Mouse (Mus musculus) liver (tissue): ENCODE data around the gene Wif1.

Source experiments
- DNase-seq: peaks from one replicate; pipeline ENCODE4 v3.0.0-alpha.2; 2020; ENCODE audit warnings: mixed read lengths

The Wif1 gene

DNA sequence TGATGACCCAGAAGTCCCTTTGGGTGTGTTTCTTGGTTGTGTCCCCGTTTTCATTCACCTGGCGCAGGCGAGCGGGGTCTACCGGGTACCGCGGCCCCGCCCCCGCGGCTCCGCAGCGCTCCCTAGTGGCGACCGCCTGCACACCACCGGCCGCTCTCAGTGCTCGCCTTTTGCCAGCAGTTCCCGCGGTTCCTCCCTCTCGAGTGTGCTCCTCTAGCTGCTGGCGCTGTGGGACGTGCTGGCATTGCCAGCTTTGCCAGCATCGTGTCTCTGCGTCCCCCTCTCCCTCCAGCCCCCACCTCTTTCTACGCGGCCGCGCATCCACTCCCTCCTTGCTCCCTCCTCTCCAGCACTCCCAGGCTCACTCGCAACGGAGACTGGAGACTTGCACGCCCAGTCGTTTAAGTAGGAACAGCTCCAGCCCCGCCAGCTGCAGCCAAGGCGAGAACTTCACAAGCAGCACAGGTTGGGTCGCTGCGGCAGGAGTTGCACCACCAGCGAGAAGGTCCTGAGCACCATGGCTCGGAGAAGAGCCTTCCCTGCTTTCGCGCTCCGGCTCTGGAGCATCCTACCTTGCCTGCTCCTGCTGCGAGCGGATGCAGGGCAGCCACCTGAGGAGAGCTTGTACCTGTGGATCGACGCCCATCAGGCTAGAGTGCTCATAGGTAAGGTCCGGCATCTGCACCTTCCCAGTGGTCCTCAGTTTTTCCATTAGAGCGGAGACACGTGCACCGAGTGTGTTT, at the start of gene Wif1:
Gene Wif1, plus strand, starts transcription at position 135 of the 743 bp plus-strand sequence.
- peak; percentile 74 for DNase-seq

DNA sequence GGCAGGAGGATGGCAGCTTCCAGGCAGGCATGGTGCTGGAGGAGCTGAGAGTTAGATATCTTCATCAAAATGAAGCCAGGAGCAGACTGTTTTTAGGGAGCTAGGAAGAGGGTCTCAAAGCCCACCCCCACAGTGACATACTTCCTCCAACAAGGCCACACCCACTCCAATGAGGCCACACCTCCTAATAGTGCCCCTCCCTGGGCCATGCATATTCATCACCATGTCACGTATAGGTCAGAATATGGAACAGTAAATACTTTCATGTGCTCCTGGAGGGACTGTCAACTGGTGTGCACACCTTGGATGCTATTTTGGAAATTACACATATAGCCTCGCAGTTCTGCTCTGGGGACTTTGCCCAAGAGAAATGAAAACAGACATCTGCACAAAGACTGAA, 31.6 kb upstream of the Wif1 start:
- DNase-seq = no peak

DNA sequence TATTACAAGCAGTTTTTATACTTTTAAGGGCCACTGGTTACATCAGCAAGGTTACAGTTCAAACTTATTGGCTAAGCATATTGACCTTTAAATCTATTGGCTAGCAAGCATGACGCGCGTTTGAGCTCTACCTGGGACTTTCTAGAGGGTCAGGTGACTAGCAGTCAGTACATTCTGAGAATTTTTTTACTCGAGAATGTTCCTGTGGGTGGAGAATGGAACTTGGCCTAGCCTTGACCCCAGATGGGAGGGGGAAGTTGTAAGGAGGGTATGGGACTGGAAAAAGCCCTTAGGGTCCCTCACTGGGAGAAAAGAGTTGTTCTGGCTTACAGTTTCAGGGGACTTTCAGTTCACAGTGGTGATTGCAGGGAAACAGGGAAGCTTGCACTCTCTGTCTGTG, 22.3 kb upstream of the Wif1 start:
- no peak for DNase-seq

DNA sequence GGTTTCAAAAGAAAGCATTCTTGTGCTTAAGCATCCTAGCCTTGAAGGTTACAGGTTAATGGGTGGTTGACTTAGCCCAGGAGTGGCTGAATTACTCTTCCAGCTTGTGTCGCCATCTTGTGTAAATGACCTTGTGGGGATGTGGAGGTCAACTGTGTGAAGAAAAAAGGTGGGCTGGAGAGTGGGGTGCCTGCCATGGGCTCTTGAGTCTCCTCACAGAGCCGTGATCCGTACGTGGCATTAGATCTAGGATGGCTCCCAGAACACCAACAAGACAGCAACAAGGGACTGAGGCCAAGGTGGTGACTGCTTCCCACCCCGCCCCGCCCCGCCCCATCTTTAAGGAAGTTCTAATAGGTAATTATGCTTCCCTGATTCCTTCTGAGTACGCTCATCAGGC, 17.5 kb upstream of the Wif1 start:
- DNase-seq = no peak

DNA sequence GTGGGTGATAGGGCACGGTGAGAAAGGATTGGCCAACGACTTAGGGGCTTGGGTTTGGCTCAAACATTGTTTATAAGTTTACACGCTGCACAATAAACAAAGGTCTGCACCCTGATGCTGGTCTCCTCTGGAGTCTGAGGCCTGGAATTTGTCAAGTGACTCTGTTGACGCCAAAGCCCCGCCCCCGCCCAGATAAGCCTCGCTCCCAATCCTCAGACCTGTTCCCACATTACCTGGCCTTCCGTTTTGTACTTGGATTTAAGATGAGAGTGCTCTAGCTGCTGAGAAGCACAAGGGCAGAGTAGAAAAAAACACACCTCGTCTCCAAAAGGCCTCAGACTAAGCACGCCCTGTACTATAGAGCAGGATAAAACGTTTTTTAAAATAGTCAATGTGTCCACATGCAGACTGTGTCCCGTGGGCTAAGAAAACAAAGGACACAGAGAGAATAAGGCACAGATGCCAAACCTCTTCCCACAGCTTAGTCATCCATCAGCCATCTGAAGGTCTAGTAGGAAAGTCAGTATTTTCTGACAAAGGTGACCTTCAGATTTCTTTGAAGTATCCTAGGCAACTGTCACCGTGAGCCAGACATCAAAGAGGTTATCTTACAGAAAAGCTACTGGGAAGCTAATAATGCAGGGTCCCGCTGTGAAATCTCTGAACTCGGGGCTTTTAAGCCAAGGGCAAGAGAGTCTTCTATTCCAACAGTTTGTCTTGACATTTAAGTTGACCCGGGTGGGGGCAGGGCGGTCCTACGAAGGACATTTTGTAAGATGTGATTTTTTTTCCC, 16.9 kb upstream of the Wif1 start:
- no peak for DNase-seq

DNA sequence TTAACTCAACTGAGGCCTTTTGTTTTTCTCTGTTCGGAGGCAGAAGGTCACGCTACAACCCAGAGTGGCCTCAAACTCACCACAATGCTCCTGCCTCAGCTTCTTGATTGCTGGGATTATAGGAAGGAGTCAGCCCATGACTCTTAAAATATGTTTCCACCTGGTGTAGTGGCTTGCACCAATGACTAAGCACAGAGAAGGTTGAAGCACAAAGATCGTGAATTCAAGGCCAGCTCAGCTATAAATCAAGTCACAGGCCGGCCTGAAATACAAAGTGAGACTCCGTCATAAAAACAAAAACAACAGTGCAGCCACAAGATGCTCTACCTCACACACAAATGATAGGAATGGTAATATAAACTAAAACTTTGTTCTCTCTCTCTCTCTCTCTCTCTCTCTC, 10.8 kb upstream of the Wif1 start:
- no peak for DNase-seq

DNA sequence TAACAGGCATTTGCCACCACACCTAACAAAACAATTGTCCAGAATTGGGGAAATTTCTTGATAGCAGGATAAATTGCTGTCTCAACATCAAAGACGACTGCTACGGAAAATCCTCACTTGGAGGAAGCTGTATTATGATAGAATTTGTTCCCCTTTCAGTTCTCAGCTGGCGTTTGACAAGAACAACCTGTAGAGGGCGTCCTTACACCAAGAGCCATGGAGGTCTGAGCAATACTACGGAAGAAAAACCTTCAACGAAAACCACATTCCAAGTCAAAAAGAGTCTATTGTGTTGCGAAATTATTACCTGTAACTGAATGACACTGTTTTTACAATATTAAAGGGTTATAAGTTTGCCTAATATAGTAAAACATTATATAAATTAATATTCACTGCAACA, 2.0 kb upstream of the Wif1 start:
- peak; percentile 37 for DNase-seq

DNA sequence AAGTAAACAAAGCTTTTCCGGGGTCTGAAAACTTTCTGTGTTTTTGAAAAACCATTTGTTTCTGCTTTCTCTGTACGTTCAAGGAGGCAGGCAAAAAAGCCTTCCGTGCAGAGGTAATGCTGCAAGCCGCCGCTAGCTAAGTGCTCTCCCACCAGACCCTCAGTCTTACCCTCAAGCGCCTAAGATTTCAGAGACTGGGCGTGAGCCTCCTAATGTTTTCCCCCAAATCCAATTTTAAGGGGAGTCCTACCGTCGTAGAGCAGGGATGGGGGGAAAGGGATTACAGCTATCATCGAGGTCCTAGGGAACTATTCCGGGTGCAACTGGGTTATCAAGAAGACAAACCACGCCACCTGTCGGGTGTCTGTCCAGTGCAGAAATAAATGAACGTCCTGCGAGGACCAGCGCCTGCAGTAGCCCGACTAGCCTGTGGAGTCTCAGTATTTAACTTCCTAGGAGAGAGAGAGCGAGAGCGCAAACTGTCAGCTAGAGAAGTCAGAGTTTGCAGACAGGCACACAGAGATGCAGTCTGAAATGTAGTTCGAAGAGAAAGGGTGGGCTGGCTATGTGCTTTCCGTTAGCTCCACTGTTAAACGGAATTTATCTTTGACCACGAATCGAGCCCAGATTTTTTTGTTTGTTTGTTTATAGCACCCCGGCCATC, 500 bp upstream of the Wif1 start:
- peak; percentile 74 for DNase-seq

DNA sequence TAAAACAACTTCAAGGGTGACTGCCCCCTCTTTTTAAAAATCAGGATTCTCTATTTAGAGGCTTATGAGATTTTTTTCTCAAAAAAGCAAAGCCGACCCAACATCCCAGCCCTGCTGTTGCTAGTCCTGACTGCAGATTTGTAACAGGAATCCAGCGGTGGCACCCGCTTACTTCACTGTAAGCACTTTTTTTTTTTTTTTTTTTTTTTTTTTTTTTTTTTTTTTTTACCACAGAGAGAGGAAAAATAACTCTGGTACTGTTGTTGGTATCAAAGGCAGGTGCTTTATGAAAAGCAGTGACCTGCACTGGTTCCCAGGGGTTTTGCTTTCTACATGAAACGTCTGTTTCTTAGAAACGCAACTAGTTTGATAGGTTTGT, 798 bp downstream of the Wif1 start:
- DNase-seq = no peak

DNA sequence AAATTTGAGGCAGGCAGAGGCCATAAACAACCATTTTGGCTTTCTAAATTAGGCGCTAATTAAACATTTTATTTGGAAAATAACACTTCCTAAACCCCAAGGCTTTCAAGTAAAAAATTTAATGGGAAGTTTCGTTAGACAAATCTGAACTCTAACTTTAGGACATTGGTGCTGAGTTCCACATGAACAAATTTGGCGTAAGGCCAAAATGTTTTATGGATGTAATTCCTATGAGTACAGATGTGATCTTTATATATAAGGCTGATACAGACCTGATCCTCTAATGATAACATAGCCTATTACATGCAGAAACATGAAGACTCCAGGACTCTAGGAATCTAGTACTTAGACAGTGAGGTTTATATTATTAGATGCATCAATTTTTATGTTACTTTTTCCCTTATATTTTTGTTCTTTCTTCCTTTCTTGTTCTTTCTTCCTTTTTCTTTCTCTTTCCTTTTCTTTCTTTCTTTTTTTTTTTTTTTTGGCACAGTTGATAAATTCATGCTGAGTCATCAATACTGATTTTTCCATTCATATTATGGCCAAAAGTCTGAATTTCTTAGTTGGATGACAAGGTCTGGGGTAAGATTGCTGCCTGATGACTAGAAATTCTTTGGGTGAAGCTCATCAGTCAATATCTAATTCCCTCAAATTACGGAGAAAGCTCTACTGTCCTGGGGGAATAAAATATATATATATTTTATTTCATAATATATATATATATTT, 5.0 kb downstream of the Wif1 start:
- no peak for DNase-seq

DNA sequence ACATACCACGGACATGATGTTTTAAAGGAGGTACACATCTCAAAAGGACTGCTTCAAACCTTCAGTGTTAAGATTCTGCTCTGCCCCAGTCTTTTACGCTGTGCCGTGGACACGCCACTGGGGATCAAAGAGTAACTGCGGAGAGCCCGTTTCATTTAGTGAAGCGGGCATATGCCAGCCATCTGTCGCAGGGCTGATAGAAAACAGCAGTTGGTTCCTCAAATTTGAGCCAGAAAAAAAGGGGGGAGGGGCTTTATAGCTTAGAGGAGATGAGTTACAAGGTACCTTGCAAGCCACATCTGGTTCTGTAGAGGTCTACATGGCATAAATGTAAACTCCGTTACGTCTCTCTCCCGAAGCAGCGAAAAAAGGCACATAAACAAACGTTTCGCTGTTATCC, 7.2 kb downstream of the Wif1 start:
- DNase-seq = no peak

DNA sequence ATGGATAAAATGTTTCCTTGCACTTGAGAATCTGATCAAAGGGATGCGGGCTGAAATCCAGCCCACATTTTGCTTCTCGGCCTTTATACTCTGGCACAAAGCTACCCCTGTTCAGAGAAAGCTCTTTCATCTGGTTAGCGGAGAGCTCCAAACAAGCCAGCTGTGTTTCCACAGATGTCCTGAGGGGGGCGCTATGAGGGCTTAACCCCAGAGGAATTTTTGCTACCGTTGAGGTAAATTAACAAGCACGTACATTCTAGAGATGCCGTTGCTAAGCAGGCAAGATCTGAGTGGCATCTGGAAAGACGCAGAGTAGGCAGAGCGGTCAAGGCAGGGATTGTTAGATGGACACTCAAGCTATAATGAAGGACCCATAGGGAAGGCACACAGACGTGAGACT, 13.7 kb downstream of the Wif1 start:
- DNase-seq = no peak

DNA sequence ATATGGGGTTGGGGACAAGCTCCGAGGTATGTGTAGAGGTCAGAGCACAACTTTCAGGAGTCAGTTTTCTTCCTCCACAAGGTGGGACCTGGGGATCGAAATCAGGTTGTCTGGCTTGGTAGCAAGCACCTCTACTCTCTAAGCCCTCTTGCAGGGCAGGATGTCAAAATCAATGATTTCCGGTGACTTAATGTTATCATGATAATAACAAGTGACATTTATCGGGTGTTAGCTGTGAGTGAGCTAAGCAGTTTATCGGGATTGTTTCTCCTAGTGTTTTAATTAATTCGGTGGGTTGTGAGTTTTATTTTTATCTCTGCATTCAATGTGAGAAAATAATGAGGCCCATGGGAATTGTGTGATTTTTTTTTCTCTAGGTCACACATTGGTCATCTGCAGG, 18.3 kb downstream of the Wif1 start:
- DNase-seq = no peak

DNA sequence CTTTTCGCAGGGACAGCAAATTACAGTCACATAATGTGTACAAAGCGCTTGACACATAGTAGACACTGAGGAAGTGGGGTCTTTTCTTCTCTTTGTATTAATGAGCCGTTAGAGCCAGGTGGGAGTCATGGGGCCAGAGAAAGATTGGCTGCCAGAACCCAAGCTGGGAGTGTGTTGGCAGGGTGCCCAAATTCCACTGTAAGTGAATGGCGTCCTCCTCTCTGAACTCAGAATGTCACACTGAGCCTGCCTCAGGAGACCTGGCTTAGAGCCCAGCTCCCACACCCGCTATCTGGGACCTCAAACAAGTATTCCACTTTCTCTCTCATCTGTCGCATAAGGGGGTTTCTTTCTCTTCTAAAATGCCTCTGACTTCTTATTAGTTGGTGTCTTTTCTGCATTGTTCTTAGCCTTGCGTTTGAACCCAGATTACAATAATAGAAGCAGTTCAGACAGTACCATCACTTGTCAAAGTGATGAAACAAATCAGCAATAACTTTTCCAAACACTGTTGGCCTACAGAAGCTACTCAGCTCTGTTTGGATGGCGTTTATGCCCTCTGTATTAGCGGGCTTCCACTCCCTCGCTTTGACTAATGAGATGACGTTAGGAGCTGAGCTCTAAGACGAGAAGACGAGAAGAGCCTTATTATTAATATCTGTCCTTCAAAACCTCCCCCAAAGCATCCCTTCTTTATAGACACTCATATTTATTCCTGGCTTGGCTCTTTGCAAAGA, 21.9 kb downstream of the Wif1 start:
- peak; percentile 73 for DNase-seq

DNA sequence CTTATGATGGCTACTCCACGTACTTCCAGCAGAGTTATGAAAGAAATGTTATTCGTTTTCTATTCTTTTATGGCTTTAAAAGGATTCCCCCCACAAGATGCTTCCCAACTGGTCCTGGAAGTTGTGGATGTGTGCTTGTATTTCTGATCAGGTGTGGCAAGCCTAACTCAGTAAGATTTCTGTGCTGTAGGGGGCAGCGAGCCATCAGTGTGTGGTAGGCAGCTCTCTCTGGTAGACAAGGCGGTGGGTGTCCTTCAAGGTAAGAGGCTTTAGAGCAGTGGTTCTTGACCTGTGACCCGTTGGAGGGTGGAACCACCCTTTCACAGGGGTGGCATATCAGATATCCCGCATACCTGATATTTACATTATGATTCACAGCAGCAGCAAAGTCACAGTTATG, 23.1 kb downstream of the Wif1 start:
- DNase-seq = no peak

DNA sequence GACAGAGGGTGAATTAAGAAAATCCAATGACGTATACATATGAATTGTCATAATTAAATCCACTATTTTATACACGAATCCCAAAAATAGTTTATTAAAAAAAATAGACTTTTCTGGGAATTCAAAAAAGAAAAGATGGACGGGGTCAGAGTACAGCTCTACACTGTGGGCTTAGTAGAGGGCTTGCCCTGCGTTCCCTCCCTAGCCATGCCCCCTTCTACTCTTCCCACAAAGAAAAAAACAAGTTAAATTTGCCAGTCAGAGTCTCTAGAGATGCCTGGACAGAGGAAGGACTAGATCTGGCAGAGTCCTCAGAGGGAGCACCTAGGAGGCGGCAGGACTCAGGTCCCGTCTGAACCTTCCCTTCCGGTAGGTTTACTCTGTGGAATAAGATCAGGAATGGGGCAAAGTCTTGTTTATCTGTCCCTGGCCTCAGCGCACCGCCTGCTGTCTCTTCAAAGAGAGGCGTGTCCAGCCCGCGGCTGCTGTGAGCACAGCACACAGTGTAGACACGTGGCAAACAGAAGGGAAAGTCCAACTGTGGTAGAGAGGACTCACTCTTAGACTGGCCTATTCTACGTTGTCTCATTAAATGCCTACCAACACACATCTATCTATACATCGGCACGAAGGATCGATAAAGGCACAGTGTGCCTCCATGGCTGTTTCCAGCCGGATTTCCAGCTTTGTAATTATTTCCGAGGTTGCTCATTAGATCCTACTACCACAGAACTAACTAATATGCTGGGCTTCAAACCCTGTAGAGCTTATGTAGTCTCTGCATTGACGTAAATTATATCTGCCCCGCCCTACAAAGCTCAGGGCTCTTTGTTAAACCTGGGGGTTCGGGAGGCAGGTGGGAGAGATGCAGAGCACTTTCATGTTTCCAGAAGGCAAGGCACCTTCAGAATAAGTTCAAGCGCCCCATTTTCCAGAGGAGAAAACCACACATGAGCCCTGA, 25.6 kb downstream of the Wif1 start:
- peak; percentile 63 for DNase-seq

DNA sequence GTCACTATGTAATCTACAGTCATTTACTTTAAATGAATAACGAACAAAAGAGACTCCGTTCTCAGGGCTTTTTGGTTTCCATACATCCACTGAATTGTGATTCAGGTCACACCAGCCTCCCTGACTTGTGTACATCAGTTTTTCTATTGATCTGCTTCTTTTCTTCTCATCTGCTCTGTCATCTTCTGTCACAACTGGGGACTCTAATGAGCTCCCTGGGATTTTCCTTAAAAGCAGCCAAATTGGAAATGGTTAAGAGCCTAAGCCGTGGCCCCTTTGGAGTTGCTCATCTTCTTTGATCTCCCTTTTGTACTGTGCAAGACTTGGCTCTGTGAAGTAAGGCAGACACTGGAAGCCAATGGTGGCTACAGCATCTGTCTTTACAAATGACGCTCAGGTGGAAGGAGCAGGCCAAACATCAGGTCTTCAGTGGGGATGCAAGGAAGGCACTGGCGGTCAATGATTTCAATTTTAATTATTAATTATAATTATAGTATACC, 27.6 kb downstream of the Wif1 start:
- no peak for DNase-seq

DNA sequence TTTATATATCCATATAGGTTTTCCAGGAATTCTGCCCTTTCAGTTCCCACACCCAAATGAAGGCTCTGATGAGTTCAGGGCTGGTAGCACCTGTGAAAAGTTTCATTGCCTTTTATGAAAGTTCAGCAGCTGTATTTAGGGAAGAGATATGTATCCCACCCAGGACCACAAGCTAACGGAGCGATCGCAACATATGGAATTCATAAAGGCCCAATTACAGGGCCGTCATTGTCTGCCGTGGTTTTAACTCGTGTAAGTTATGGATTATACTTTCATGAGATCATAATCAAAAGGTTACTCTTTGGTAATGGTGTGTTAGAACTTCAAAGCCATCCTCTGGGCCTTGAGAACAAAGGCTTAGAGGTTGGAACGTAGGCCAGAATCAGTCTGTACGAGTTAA, 28.9 kb downstream of the Wif1 start:
- no peak for DNase-seq

DNA sequence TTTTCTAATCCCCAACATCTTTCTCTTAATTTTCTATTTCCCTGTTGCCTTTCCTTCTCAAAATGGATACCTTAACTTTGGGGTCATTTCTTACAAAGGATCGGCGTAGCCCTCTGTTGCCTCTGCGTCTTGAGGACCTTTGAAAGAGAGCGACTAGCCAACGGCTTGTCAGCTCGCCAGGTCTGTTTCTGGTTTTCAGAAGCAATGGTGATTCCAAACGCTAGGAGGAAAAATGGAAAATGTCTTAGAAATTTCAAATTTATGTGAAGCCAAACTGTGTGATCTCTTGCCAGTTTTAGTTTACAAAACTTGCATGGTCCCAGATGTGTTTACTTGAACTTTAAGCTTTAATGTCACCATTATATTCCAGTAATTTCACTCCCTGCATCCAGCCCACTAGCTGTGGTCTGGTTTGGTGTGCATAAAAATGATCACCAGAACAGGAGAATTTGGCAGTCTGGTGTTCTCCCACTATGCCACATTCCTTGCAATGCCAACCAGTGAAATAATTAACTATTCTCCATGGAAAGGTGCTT, 33.7 kb downstream of the Wif1 start:
- DNase-seq = no peak

DNA sequence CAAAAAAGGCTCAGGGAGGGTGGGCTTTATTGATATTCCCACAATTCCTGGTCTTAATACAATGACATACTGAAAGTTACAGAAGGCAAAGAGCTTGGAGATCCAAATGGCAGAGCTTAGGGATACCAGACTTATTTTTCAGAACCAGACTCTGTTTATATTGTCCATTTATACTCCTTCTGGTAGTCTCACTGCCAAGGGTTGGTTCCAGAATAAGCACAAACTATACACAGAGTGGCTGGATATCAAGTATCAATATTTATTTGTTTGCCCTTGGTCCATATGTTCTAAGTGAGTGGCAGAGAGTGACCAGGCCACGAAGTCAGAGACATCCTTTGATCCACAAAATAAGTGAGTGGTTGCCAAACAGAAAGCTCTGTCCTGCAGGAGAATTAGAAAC, 34.2 kb downstream of the Wif1 start:
- DNase-seq = no peak

DNA sequence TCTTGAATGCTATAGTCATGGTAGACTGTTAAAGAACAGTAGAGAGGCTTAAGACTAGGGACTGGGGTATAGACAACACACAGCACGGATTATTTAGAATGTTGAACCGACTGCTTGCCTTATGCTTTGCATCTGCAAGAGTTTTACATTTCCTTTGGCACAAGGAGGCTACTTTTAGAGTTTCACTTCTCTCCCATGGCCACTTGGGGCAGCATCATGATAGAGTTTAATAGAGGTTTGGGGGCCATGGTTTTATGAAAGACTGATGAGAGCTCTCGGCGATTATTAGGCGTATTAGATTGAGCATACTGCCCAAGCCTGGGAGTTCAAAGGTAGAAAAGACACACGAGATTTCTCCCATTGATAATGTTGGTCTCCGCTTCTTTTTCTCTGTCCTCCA, 37.0 kb downstream of the Wif1 start:
- no peak for DNase-seq
